Mouse (Mus musculus): ENCODE data around the gene Wdr45. TPM values are rescaled to one million over a fixed set of nuclear protein-coding genes. Genes with fewer than 3 reads are reported as not detected.
"Not testable (repeated sequence)": the region's sequence is repeated elsewhere in the genome, so short reads cannot be mapped to it uniquely, and the experiment has no call there.

Gene Wdr45
- total RNA-seq (2021) = 10 to 100 TPM; 32.4 to 37.1 TPM
- long read RNA-seq, experiment 1, transcript Wdr45-201 (11 exons, 1,609 nt) = major isoform, 5 of 8 reads
- long read RNA-seq, experiment 1, partial matches to known transcripts = 1 of 8 reads
- long read RNA-seq, experiment 1, other reads (novel, unspliced or antisense) = 1 of 8 reads
- long read RNA-seq, experiment 2, transcript Wdr45-201 (11 exons, 1,609 nt) = major isoform, 9 of 14 reads
- long read RNA-seq, experiment 2, partial matches to known transcripts = 1 of 14 reads
- long read RNA-seq, experiment 2, other reads (novel, unspliced or antisense) = 2 of 14 reads

- peak; percentile 94 for DNase-seq (ENCODE audit: low spot score)
Observed at GRCm38 (mm10) chrX:7714135-7714899, at the start of gene Wdr45. Gene Wdr45 (plus strand): TSS chrX:7714333.

GRCm38 (mm10) chrX:7664791-7665190 is 49.3 kb upstream of the Wdr45 start:
- peak; percentile 38 for DNase-seq (ENCODE audit: low spot score)

- DNase-seq (ENCODE audit: low spot score) = no peak
Observed at GRCm38 (mm10) chrX:7665739-7666502, 48.2 kb upstream of the Wdr45 start.

- DNase-seq (ENCODE audit: low spot score) = peak; percentile 72
Observed at GRCm38 (mm10) chrX:7670390-7670881, 43.7 kb upstream of the Wdr45 start.

- DNase-seq (ENCODE audit: low spot score) = peak; percentile 28
Observed at GRCm38 (mm10) chrX:7670921-7671623, 43.1 kb upstream of the Wdr45 start, which contains the start of gene Plp2. Gene Plp2 (minus strand): TSS chrX:7671390.

- DNase-seq (ENCODE audit: low spot score) = peak; percentile 34
Observed at GRCm38 (mm10) chrX:7672739-7673138, 41.4 kb upstream of the Wdr45 start.

- DNase-seq (ENCODE audit: low spot score) = no peak
Observed at GRCm38 (mm10) chrX:7673578-7674281, 40.4 kb upstream of the Wdr45 start.

- DNase-seq (ENCODE audit: low spot score) = no peak
Observed at GRCm38 (mm10) chrX:7674284-7675000, 39.7 kb upstream of the Wdr45 start.

- DNase-seq (ENCODE audit: low spot score) = no peak
Observed at GRCm38 (mm10) chrX:7675001-7675380, 39.1 kb upstream of the Wdr45 start.

- DNase-seq (ENCODE audit: low spot score) = no peak
Observed at GRCm38 (mm10) chrX:7678986-7679385, 35.1 kb upstream of the Wdr45 start.

GRCm38 (mm10) chrX:7679405-7680056 is 34.6 kb upstream of the Wdr45 start:
- peak; percentile 88 for DNase-seq (ENCODE audit: low spot score)

GRCm38 (mm10) chrX:7680057-7680412 is 34.1 kb upstream of the Wdr45 start:
- DNase-seq (ENCODE audit: low spot score) = no peak

- peak; percentile 46 for DNase-seq (ENCODE audit: low spot score)
Observed at GRCm38 (mm10) chrX:7680864-7681263, 33.3 kb upstream of the Wdr45 start, which contains the start of gene Magix. Gene Magix (minus strand): TSS chrX:7681251.

- DNase-seq (ENCODE audit: low spot score) = no peak
Observed at GRCm38 (mm10) chrX:7688321-7688720, 25.8 kb upstream of the Wdr45 start.

GRCm38 (mm10) chrX:7690486-7690885 is 23.6 kb upstream of the Wdr45 start:
- no peak for DNase-seq (ENCODE audit: low spot score)

- DNase-seq (ENCODE audit: low spot score) = peak; percentile 39
Observed at GRCm38 (mm10) chrX:7692862-7693261, 21.3 kb upstream of the Wdr45 start.

- no peak for DNase-seq (ENCODE audit: low spot score)
Observed at GRCm38 (mm10) chrX:7696520-7696919, 17.6 kb upstream of the Wdr45 start.

GRCm38 (mm10) chrX:7696954-7697381 is 17.2 kb upstream of the Wdr45 start, which contains the start of gene Gpkow:
Gene Gpkow (plus strand): TSS chrX:7697131.
- peak; percentile 86 for DNase-seq (ENCODE audit: low spot score)

GRCm38 (mm10) chrX:7713764-7714134 is 384 bp upstream of the Wdr45 start:
- not testable (repeated sequence) for DNase-seq (ENCODE audit: low spot score)
